Mouse (Mus musculus) small intestine, adult 2 months (tissue): ENCODE results near the gene Dennd1b. TPM values are rescaled to one million over a fixed set of nuclear protein-coding genes. Genes with fewer than 3 reads are reported as not detected.

Experiments
- H3K27ac ChIP-seq: fragments of 200-500 bp; 2 replicates; pipeline ENCODE4 v1.5.1; 2012; ENCODE audit warnings: low read depth, low read length, control low read depth, inconsistent platforms; ENCODE audit not compliant: insufficient read depth
- H3K27me3 ChIP-seq: fragments of 200-500 bp; 2 replicates; pipeline ENCODE4 v1.6.1; 2012; ENCODE audit warnings: mild to moderate bottlenecking, moderate library complexity, low read length, inconsistent platforms; ENCODE audit not compliant: control insufficient read depth, insufficient read depth
- H3K36me3 ChIP-seq: fragments of 200-500 bp; 2 replicates; pipeline ENCODE4 v1.6.1; 2012; ENCODE audit warnings: mild to moderate bottlenecking, low read length, control low read depth, inconsistent platforms; ENCODE audit not compliant: control insufficient read depth, insufficient read depth
- H3K4me1 ChIP-seq: fragments of 200-500 bp; 2 replicates; pipeline ENCODE4 v1.6.1; 2012; ENCODE audit warnings: low read length, inconsistent platforms, mixed read lengths; ENCODE audit not compliant: control insufficient read depth, insufficient read depth, insufficient read length
- H3K4me3 ChIP-seq: fragments of 200-500 bp; 2 replicates; pipeline ENCODE4 v1.5.1; 2012; ENCODE audit warnings: low read depth, mild to moderate bottlenecking, control low read depth, inconsistent platforms, low read length, moderate library complexity
- CTCF ChIP-seq: fragments of 200-500 bp; IDR thresholded peaks from 2 replicates; pipeline ENCODE4 v1.5.1; 2012; ENCODE audit warnings: low read depth, mild to moderate bottlenecking, control low read depth, inconsistent platforms, low read length, moderate library complexity, mixed read lengths; ENCODE audit not compliant: insufficient replicate concordance, insufficient read length; ENCODE audit errors: extremely low read depth
- POLR2A ChIP-seq: fragments of 200-500 bp; IDR thresholded peaks from 2 replicates; pipeline ENCODE4 v1.6.1; 2012; ENCODE audit warnings: low read depth, mild to moderate bottlenecking, control low read depth, inconsistent platforms, low read length, moderate library complexity
- WGBS: fragments of 180-500 bp; shearing (Covaris S2); methylation state at CpG from one replicate; pipeline ENCODE4 v1.1.7; 2018; 5-methylcytosine and 5-hydroxymethylcytosine counted together
- polyA plus RNA-seq: library from polyadenylated mRNA; depleted of rRNA; stranded (reverse); fragments of >200 nt; gene quantifications from 2 replicates; pipeline ENCODE4 v1.2.3, GENCODE M21; 2012

Gene Dennd1b
- polyA plus RNA-seq, 1 experiment: 13.6 TPM

DNA sequence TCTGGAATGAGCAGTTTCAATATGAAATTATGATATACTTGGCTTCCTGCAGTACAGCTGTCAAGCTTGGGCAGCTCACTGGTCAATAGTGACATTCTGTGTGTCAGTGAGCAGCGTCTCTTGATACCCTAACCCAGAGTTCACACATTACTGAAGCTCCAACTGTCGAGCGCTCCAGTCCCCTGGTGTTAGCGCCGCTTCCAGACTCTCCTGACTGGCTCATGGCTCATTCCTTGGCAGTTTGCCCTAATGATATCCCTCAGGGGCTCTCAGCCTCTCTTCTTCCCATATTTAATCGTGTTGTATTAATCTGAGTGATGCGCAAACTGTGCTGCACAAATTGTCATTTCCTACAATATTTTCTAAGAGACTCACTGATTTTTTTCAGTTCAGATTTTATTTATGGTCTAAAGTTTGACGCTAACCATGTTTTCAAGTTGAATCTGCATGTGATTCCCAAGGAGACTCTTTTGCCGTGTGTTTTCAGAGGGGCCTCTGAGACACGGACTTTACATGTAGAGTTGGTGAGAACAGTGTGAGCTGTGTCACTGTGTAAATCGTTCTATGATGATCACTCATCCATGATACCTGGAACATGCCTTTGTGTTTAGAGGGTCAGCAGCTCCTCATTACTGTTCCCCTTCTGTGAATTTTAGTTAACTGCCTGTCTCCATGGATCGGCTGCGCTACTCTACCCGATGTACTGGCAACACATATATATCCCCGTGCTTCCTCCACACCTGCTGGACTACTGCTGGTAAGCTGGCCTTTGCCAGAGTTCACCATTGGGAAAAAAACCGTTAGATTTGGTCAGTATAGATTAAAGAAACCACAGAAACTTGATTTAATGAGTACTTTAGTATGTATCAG, 117.5 kb downstream of the Dennd1b start:
- WGBS: 86% methylated on average over 16 of the region's 16 CpGs
- no peak for TF ChIP-seq CTCF
- no peak for TF ChIP-seq POLR2A
- no peak overlapping the region for H3K27ac ChIP-seq
- no peaks in the 10 kb centered on the region for H3K27me3 ChIP-seq
- H3K4me1 ChIP-seq: no peaks in the 10 kb centered on the region
- H3K36me3 ChIP-seq: peaks cover 4% of the 10 kb centered on the region; the same call in 1 of the 2 replicates
- no peak overlapping the region for H3K4me3 ChIP-seq

DNA sequence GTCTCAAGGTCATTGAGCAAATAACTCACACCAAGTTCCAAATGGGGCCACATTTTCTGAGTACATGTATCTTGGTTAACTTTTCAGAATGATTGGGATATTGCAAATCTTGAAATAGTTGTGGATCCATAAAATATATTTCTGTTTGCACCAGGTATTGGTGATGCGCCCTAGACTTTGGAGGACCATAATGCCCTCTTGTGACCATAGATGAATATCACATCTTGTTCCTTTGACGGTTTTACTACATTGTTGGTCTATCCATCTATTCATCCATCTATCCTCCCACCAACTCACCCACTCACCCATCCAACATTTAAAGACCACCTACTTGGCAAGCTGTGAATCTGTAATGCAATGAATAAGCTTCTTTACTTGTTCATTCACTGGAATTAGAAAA, 120.1 kb downstream of the Dennd1b start:
- no peak for TF ChIP-seq POLR2A
- no peak for TF ChIP-seq CTCF
- no peak overlapping the region for H3K4me3 ChIP-seq
- 61% methylated on average over 2 of the region's 2 CpGs for WGBS
- H3K27me3 ChIP-seq: no peaks in the 10 kb centered on the region
- no peak overlapping the region for H3K27ac ChIP-seq
- H3K4me1 ChIP-seq: no peaks in the 10 kb centered on the region
- peaks cover 4% of the 10 kb centered on the region; the same call in 1 of the 2 replicates for H3K36me3 ChIP-seq

- WGBS: 78% methylated on average over 3 of the region's 3 CpGs
- Histone ChIP-seq H3K27me3 (no peaks in the 10 kb centered on the region), H3K4me3 (no peak overlapping the region), H3K4me1 (no peaks in the 10 kb centered on the region), H3K27ac (no peak overlapping the region), H3K36me3 (peaks cover 4% of the 10 kb centered on the region)
- no peak for TF ChIP-seq POLR2A
- no peak for TF ChIP-seq CTCF
Observed at GRCm38 (mm10) chr1:139087564-139087963, 124.3 kb downstream of the Dennd1b start.

DNA sequence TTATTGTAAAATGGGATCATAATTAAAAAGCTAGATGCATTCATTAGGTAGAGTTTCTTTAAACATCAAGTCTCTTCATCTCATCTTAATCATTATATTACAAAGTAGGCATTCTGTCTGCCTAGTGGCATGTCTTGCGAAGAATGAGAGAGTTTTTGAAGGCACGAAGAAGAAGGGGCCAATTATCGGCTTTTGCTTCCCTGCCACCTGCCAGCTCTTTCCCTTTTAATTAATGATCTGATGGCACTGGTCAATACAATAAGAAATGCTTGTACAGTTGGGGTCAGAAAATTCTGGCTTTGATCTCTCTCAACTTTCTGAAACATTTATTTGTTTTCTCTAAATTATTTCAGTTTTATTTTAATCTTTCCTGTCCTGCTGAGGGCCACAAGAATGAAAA, 127.5 kb downstream of the Dennd1b start:
- 97% methylated on average over 3 of the region's 3 CpGs for WGBS
- Histone ChIP-seq H3K4me1 (no peaks in the 10 kb centered on the region), H3K27ac (no peak overlapping the region), H3K4me3 (no peak overlapping the region), H3K27me3 (no peaks in the 10 kb centered on the region), H3K36me3 (peaks cover 12% of the 10 kb centered on the region)
- TF ChIP-seq POLR2A: no peak
- no peak for TF ChIP-seq CTCF

DNA sequence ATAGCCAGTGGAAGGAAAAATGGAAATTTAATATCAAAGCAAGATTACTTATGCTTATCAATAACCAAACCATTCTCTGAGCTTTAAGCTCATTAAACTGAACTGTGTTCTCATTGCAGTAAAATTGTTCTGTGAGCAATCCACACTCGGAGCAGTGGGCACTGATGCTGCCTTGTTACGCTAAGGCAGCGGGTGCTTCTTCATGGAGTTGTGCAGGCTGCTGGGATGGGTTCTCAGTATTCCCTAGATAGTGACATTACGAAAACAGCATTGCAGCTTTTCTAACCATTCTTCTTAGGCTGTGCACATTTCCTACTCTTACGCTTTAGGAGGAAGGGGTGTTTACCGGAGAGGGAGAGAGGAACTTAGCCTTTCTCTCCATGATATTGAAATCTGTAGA, 128.5 kb downstream of the Dennd1b start:
- Histone ChIP-seq H3K27ac (no peak overlapping the region), H3K27me3 (no peaks in the 10 kb centered on the region), H3K4me3 (no peak overlapping the region), H3K4me1 (no peaks in the 10 kb centered on the region), H3K36me3 (peaks cover 12% of the 10 kb centered on the region)
- TF ChIP-seq CTCF (no peak), POLR2A (no peak)
- WGBS: 95% methylated on average over 6 of the region's 6 CpGs

GRCm38 (mm10) chr1:139092144-139092543, 128.9 kb downstream of the Dennd1b start:
- H3K27me3 ChIP-seq: no peaks in the 10 kb centered on the region
- no peak for TF ChIP-seq CTCF
- TF ChIP-seq POLR2A: no peak
- no peak overlapping the region for H3K4me3 ChIP-seq
- H3K27ac ChIP-seq: no peak overlapping the region
- WGBS: 95% methylated on average over 10 of the region's 10 CpGs
- peaks cover 14% of the 10 kb centered on the region for H3K36me3 ChIP-seq
- no peaks in the 10 kb centered on the region for H3K4me1 ChIP-seq

GRCm38 (mm10) chr1:139092722-139093121, 129.5 kb downstream of the Dennd1b start:
- no peak for TF ChIP-seq POLR2A
- TF ChIP-seq CTCF: no peak
- Histone ChIP-seq H3K27me3 (no peaks in the 10 kb centered on the region), H3K27ac (no peak overlapping the region), H3K4me3 (no peak overlapping the region), H3K4me1 (no peaks in the 10 kb centered on the region), H3K36me3 (peaks cover 14% of the 10 kb centered on the region)
- 74% methylated on average over 4 of the region's 4 CpGs for WGBS
